Mouse (Mus musculus) embryonic facial prominence, embryonic 13.5 days (tissue): ENCODE measurements around the gene Zbtb39. TPM values are rescaled to one million over a fixed set of nuclear protein-coding genes. Genes with fewer than 3 reads are reported as not detected.

Source experiments
- ATAC-seq: fragments of 200-750 bp; cut with Nextera tagmentation; 2 replicates; pipeline ENCODE4 v1.8.0; 2017; ENCODE audit warnings: low read depth; ENCODE audit not compliant: insufficient number of reproducible peaks, insufficient read depth, low FRiP score, low TSS enrichment
- H3K27ac ChIP-seq: fragments of 300-500 bp; sonication (generic); 2 replicates; pipeline ENCODE4 v1.5.1; 2015; ENCODE audit warnings: moderate library complexity, mild to moderate bottlenecking, inconsistent platforms
- H3K27me3 ChIP-seq: fragments of 300-500 bp; sonication (generic); 2 replicates; pipeline ENCODE4 v1.6.1; 2015; ENCODE audit warnings: mild to moderate bottlenecking, inconsistent platforms
- H3K36me3 ChIP-seq: fragments of 300-500 bp; sonication (generic); 2 replicates; pipeline ENCODE4 v1.6.1; 2015; ENCODE audit warnings: mild to moderate bottlenecking, inconsistent platforms
- H3K4me1 ChIP-seq: fragments of 300-500 bp; sonication (generic); 2 replicates; pipeline ENCODE4 v1.6.1; 2015; ENCODE audit warnings: inconsistent platforms
- H3K4me2 ChIP-seq: fragments of 300-500 bp; sonication (generic); 2 replicates; pipeline ENCODE4 v1.6.1; 2015; ENCODE audit warnings: moderate library complexity, mild to moderate bottlenecking, inconsistent platforms
- H3K4me3 ChIP-seq: fragments of 300-500 bp; sonication (generic); 2 replicates; pipeline ENCODE4 v1.5.1; 2015; ENCODE audit warnings: mild to moderate bottlenecking, inconsistent platforms
- H3K9ac ChIP-seq: fragments of 300-500 bp; sonication (generic); 2 replicates; pipeline ENCODE4 v1.6.1; 2015; ENCODE audit warnings: mild to moderate bottlenecking, inconsistent platforms
- H3K9me3 ChIP-seq: fragments of 300-500 bp; sonication (generic); 2 replicates; pipeline ENCODE4 v1.6.1; 2016; ENCODE audit warnings: inconsistent platforms
- whole genome bisulfite sequencing: fragments of 180-500 bp; shearing (Covaris S2); methylation state at CpG from one replicate; pipeline ENCODE4 v1.1.7; 2015; ENCODE audit warnings: mixed read lengths; 5-methylcytosine and 5-hydroxymethylcytosine counted together
- polyA plus RNA-seq: library from polyadenylated mRNA; unstranded; fragments of >200 nt; fragmentation: Nextera tagmentation; extraction: Ambion mirVana; gene quantifications from 2 replicates; pipeline ENCODE4 v1.2.1, GENCODE M21; 2015

The Zbtb39 gene
- polyA plus RNA-seq, 1 experiment from 2014 or later, result 3.7 TPM

GRCm38 (mm10) chr10:127712736-127713135, 26.6 kb upstream of the Zbtb39 start:
- 34% methylated on average over 6 of the region's 6 CpGs for WGBS
- H3K9ac ChIP-seq, result no peak overlapping the region
- H3K27ac ChIP-seq, result 0 out of 2 replicates have a peak overlapping the region, but pooled peaks have one; percentile 12

GRCm38 (mm10) chr10:127721671-127722418, 17.5 kb upstream of the Zbtb39 start:
- H3K9me3 ChIP-seq, result no peaks in the 10 kb centered on the region
- H3K4me2 ChIP-seq, result peak overlapping the region; percentile 44
- peaks cover 23% of the 10 kb centered on the region for H3K4me1 ChIP-seq
- peaks cover 46% of the 10 kb centered on the region for H3K27me3 ChIP-seq
- ATAC-seq, result no peak
- WGBS, result 6% methylated on average over 20 of the region's 20 CpGs
- H3K27ac ChIP-seq, result no peak overlapping the region
- peak overlapping the region; percentile 19 for H3K4me3 ChIP-seq
- H3K36me3 ChIP-seq, result no peaks in the 10 kb centered on the region
- H3K9ac ChIP-seq, result peak overlapping the region; percentile 33; the same call in 1 of the 2 replicates

More at GRCm38 (mm10) chr10:127712736-127713135, 26.6 kb upstream of the Zbtb39 start:
- no peak for ATAC-seq
- H3K4me2 ChIP-seq, result no peak overlapping the region
- no peak overlapping the region for H3K4me3 ChIP-seq
- peaks cover 16% of the 10 kb centered on the region for H3K4me1 ChIP-seq
- no peaks in the 10 kb centered on the region for H3K27me3 ChIP-seq
- no peaks in the 10 kb centered on the region for H3K36me3 ChIP-seq
- H3K9me3 ChIP-seq, result no peaks in the 10 kb centered on the region

GRCm38 (mm10) chr10:127724178-127724577, 15.2 kb upstream of the Zbtb39 start, which contains the start of gene Tac2:
Tac2 (plus strand) TSS chr10:127724478.
- H3K9ac ChIP-seq, result no peak within 1 kb of the TSS

GRCm38 (mm10) chr10:127725136-127725535, 14.2 kb upstream of the Zbtb39 start:
- Histone ChIP-seq H3K4me1 (peaks cover 16% of the 10 kb centered on the region), H3K9ac (no peak overlapping the region), H3K27me3 (peaks cover 72% of the 10 kb centered on the region), H3K27ac (no peak overlapping the region), H3K4me2 (no peak overlapping the region), H3K9me3 (no peaks in the 10 kb centered on the region), H3K4me3 (no peak overlapping the region), H3K36me3 (no peaks in the 10 kb centered on the region)
- ATAC-seq, result no peak
- WGBS, result 87% methylated on average over 4 of the region's 4 CpGs

More at GRCm38 (mm10) chr10:127724178-127724577, 15.2 kb upstream of the Zbtb39 start, which contains the start of gene Tac2:
- H3K4me3 ChIP-seq, result no peak within 1 kb of the TSS
- H3K4me1 ChIP-seq, result peaks cover 16% of the 10 kb centered on the region
- H3K27ac ChIP-seq, result no peak within 1 kb of the TSS
- no peaks in the 10 kb centered on the region for H3K36me3 ChIP-seq
- no peak within 1 kb of the TSS for H3K4me2 ChIP-seq
- 72% methylated on average over 3 of the region's 3 CpGs for WGBS
- no peaks in the 10 kb centered on the region for H3K9me3 ChIP-seq
- ATAC-seq, result no peak
- peaks cover 68% of the 10 kb centered on the region for H3K27me3 ChIP-seq

- no peak for ATAC-seq
- peaks cover 54% of the 10 kb centered on the region for H3K27me3 ChIP-seq
- no peak overlapping the region for H3K4me3 ChIP-seq
- 68% methylated on average over 8 of the region's 8 CpGs for WGBS
- H3K4me2 ChIP-seq, result no peak overlapping the region
- no peak overlapping the region for H3K27ac ChIP-seq
- no peak overlapping the region for H3K9ac ChIP-seq
- H3K36me3 ChIP-seq, result no peaks in the 10 kb centered on the region
- no peaks in the 10 kb centered on the region for H3K9me3 ChIP-seq
- H3K4me1 ChIP-seq, result no peaks in the 10 kb centered on the region
Observed at GRCm38 (mm10) chr10:127728437-127728836, 10.9 kb upstream of the Zbtb39 start.

- H3K9me3 ChIP-seq, result no peaks in the 10 kb centered on the region
- 48% methylated on average over 11 of the region's 11 CpGs for WGBS
- no peak overlapping the region for H3K4me3 ChIP-seq
- no peak overlapping the region for H3K27ac ChIP-seq
- no peak overlapping the region for H3K9ac ChIP-seq
- H3K36me3 ChIP-seq, result no peaks in the 10 kb centered on the region
- H3K4me2 ChIP-seq, result no peak overlapping the region
- ATAC-seq, result no peak
- peaks cover 52% of the 10 kb centered on the region for H3K27me3 ChIP-seq
- H3K4me1 ChIP-seq, result no peaks in the 10 kb centered on the region; the same call in 1 of the 2 replicates
Observed at GRCm38 (mm10) chr10:127730285-127730932, 8.9 kb upstream of the Zbtb39 start.

- no peak overlapping the region for H3K27ac ChIP-seq
- no peaks in the 10 kb centered on the region for H3K36me3 ChIP-seq
- 26% methylated on average over 9 of the region's 9 CpGs for WGBS
- no peaks in the 10 kb centered on the region; the same call in 1 of the 2 replicates for H3K4me1 ChIP-seq
- no peak overlapping the region for H3K4me2 ChIP-seq
- no peak for ATAC-seq
- H3K9me3 ChIP-seq, result no peaks in the 10 kb centered on the region
- no peak overlapping the region for H3K4me3 ChIP-seq
- H3K9ac ChIP-seq, result no peak overlapping the region
- H3K27me3 ChIP-seq, result peaks cover 46% of the 10 kb centered on the region
Observed at GRCm38 (mm10) chr10:127730933-127731310, 8.4 kb upstream of the Zbtb39 start.

GRCm38 (mm10) chr10:127731397-127731796, 7.9 kb upstream of the Zbtb39 start:
- Histone ChIP-seq H3K4me2 (no peak overlapping the region), H3K36me3 (no peaks in the 10 kb centered on the region), H3K9ac (no peak overlapping the region), H3K27ac (no peak overlapping the region), H3K4me3 (no peak overlapping the region), H3K4me1 (no peaks in the 10 kb centered on the region; the same call in 1 of the 2 replicates), H3K9me3 (no peaks in the 10 kb centered on the region), H3K27me3 (peaks cover 45% of the 10 kb centered on the region)
- WGBS, result 37% methylated on average over 5 of the region's 5 CpGs
- no peak for ATAC-seq

- ATAC-seq, result no peak
- Histone ChIP-seq H3K9me3 (no peaks in the 10 kb centered on the region), H3K36me3 (no peaks in the 10 kb centered on the region), H3K4me3 (no peak overlapping the region), H3K27me3 (peaks cover 19% of the 10 kb centered on the region), H3K9ac (no peak overlapping the region), H3K27ac (no peak overlapping the region), H3K4me1 (no peaks in the 10 kb centered on the region; the same call in 1 of the 2 replicates), H3K4me2 (no peak overlapping the region)
- WGBS, result 39% methylated on average over 5 of the region's 5 CpGs
Observed at GRCm38 (mm10) chr10:127734434-127734833, 4.9 kb upstream of the Zbtb39 start.

GRCm38 (mm10) chr10:127736266-127736665, 3.1 kb upstream of the Zbtb39 start:
- Histone ChIP-seq H3K36me3 (peaks cover under 1% of the 10 kb centered on the region), H3K4me1 (peaks cover 8% of the 10 kb centered on the region), H3K27me3 (peaks cover 3% of the 10 kb centered on the region), H3K27ac (no peak overlapping the region), H3K9me3 (no peaks in the 10 kb centered on the region), H3K4me2 (no peak overlapping the region), H3K4me3 (no peak overlapping the region), H3K9ac (no peak overlapping the region)
- ATAC-seq, result no peak
- WGBS, result 80% methylated on average over 2 of the region's 2 CpGs

GRCm38 (mm10) chr10:127736916-127737315, 2.4 kb upstream of the Zbtb39 start:
- 74% methylated on average over 4 of the region's 4 CpGs for WGBS

More at GRCm38 (mm10) chr10:127736916-127737315, 2.4 kb upstream of the Zbtb39 start:
- peaks cover 7% of the 10 kb centered on the region for H3K36me3 ChIP-seq
- no peak overlapping the region for H3K27ac ChIP-seq
- no peaks in the 10 kb centered on the region for H3K9me3 ChIP-seq
- no peak overlapping the region for H3K4me2 ChIP-seq
- no peak for ATAC-seq
- H3K27me3 ChIP-seq, result peaks cover 3% of the 10 kb centered on the region; the same call in 1 of the 2 replicates
- H3K9ac ChIP-seq, result no peak overlapping the region
- H3K4me1 ChIP-seq, result peaks cover 8% of the 10 kb centered on the region
- H3K4me3 ChIP-seq, result no peak overlapping the region
